Mouse (Mus musculus) gastrocnemius, postnatal 14 days (tissue): ENCODE data around the gene Srbd1. TPM values are rescaled to one million over a fixed set of nuclear protein-coding genes. Genes with fewer than 3 reads are reported as not detected.

Experiments
- DNase-seq: peaks from one replicate; pipeline ENCODE4 v3.0.0; 2021; ENCODE audit warnings: mixed read lengths
- intact Hi-C: fragments of 180-260 bp; cut with DNase I; formaldehyde crosslinking; loops from one replicate; pipeline ENCODE4 v1.15.1; 2025; ENCODE audit warnings: low total_unique reads
- total RNA-seq, 2 experiments: library from RNA; stranded (reverse); gene quantifications; 2 replicates each; pipeline ENCODE4 v1.2.3; 2021

Gene Srbd1
- total RNA-seq, 2 experiments from 2014 or later, result 6.5 to 7.6 TPM

DNA sequence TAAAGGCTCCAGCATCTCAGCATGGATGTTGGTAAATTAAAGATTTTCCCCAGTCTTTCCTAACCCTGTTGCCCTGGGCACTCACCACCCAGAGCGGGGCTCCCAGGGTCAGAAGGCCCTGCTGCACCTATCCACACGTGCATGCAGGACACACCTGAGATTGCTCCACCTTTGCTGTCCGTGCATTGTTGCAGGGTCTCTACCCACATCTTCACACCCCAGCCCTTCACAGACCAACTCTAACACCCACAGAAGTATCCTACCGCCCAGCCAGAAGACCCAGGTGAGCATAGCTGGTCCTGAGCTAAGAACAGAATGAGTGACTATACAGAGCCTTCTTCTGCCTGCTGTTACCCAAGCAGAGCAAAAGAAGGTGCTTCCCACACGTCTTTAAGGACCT, 201.9 kb downstream of the Srbd1 start:
- intact Hi-C loops, result no loop called here
- no peak for DNase-seq

DNA sequence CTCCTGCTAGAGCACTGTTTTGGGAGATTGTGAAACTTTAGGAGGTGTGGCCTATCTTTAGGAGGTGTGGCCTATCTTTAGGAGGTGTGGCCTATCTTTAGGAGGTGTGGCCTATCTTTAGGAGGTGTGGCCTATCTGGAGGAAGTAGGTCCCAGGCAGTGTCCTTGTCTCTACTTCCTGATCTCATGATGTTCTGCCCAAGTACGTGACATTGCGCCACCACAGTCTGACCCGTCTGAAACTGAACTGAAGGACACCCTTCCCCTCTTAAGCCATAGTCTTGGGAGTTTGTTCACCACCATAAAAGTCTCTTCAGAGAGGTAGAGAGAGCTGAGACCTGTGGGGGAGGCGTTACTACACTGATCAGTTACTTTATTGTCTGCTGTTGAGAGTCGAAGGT, 202.9 kb downstream of the Srbd1 start:
- intact Hi-C loops, result no loop called here
- no peak for DNase-seq

DNA sequence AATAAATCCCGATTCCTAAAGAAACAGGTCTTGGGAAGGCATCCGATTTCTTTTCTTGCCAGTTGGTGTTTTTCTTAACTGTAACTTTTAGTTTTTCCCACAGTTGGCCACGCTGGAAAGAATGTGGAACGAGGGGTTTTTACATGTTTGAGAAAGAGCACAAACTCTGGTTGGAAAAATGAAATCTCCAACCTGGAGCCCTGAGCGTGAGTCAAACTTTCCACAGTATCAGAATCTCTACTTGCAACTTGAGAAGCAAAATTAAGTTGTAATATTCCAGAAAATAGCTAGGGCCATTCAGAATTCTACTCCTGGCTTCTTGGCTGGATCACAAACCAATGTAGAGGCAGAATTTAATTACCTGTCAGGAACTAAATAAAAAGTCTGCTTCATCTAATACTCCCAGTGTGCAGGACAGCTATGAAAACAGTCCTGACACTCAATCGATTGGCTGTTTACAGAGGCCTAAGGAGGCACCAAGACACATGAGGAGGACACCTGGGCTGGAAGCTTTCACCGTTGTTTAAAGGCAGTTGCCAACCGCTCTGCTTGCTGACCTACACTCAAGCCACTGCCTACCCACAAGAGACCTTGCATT, 203.7 kb downstream of the Srbd1 start:
- intact Hi-C loops, result no loop called here
- DNase-seq, result no peak

- intact Hi-C loops, result no loop called here
- peak; percentile 17 for DNase-seq
Observed at GRCm38 (mm10) chr17:85937131-85937530, 207.8 kb downstream of the Srbd1 start.

DNA sequence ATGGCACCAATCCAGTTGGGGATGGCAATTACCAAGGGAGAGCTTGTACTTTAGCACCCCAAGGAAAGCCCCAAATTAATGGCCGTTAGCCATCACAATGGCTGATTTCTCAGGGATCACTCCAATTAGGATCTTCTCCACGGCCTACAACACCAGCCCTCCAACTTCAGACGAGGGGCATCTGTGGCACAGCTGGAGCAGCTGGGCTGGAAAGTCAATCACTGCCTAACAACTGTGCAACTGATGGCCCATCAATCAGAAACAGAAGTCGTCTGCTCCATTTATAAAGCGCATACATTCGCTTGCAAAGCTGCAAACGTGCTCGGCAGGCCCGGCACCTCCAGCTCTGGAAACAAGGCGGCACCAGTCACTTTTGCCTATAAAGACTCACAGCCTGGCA, 209.7 kb downstream of the Srbd1 start:
- intact Hi-C loops, result no loop called here

More for the DNA sequence above, 209.7 kb downstream of the Srbd1 start:
- no peak for DNase-seq

Other genes with a start within 250 kb of the Srbd1 start
- 1 to 10 TPM; 8.7 TPM for gene Prkce, start 22.6 kb upstream of the Srbd1 start, total RNA-seq